Mouse (Mus musculus): ENCODE data around the gene Hist1h1d. TPM values are rescaled to one million over a fixed set of nuclear protein-coding genes. Genes with fewer than 3 reads are reported as not detected.

Hist1h1d gene
- polyA plus RNA-seq, 1 experiment = 1.9 TPM

DNA sequence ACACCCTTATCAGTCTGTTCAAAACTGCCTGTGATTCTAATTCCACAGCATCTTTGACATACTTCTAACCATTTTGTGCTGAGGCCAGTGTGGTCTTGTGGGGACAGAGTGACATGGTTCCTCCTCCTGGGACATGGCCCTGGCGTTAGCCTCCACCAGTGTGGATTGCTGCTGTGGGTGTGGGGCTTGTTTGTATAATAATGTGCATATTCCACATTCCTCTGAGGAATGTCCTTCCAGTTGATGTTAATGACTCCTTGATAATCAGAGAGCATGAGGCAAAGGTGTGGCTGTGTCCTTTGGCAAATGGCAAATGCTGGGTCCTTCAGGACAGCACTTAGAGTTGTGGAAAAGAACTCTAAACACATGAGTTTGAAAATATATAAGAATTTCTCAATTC, 39.5 kb upstream of the Hist1h1d start:
- TF ChIP-seq CTCF (IDR thresholded peaks at IDR 0.05; ENCODE audit: borderline replicate concordance, control insufficient read depth, extremely low read depth, insufficient read depth, low read length, poor library complexity) (no peak), POLR2A (IDR thresholded peaks at IDR 0.05; ENCODE audit: control insufficient read depth, extremely low read depth, insufficient read depth, low read length, poor library complexity) (no peak)
- peaks cover 2% of the 10 kb centered on the region for H3K4me1 ChIP-seq (replicated peaks; ENCODE audit: control insufficient read depth, insufficient read depth, low read length)
- WGBS = 95% methylated on average over 1 of the region's 1 CpGs
- no peak overlapping the region for H3K4me3 ChIP-seq (ENCODE audit: control insufficient read depth, insufficient read depth, low read length)
- H3K27ac ChIP-seq (ENCODE audit: control insufficient read depth, insufficient read depth, low read length) = no peak overlapping the region
- H3K27me3 ChIP-seq (ENCODE audit: control insufficient read depth, insufficient read depth, low read length) = no peaks in the 10 kb centered on the region
- no peaks in the 10 kb centered on the region for H3K36me3 ChIP-seq (ENCODE audit: control insufficient read depth, insufficient read depth, low read length)
- DNase-seq = no peak

DNA sequence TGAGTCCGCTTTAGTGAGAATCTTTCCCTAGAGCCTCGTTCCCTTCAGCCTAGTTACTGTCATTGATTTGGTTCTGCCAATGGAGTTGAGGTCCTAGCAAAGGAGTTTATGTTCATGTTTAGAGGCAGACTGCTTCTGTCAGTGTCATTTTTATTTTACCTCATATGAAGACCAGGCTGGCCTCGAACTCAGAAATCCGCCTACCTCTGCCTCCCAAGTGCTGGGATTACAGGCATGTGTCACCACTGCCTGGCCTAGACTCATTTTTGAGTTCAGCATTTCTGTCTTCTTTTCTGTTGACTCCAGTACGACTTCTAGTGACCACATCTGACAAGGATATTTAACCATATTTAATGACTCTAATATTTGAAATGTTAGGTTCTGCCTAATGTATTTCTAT, 37.8 kb upstream of the Hist1h1d start:
- no peak for TF ChIP-seq POLR2A (IDR thresholded peaks at IDR 0.05; ENCODE audit: control insufficient read depth, extremely low read depth, insufficient read depth, low read length, poor library complexity)
- no peak for TF ChIP-seq CTCF (IDR thresholded peaks at IDR 0.05; ENCODE audit: borderline replicate concordance, control insufficient read depth, extremely low read depth, insufficient read depth, low read length, poor library complexity)
- 88% methylated on average over 5 of the region's 5 CpGs for WGBS

DNA sequence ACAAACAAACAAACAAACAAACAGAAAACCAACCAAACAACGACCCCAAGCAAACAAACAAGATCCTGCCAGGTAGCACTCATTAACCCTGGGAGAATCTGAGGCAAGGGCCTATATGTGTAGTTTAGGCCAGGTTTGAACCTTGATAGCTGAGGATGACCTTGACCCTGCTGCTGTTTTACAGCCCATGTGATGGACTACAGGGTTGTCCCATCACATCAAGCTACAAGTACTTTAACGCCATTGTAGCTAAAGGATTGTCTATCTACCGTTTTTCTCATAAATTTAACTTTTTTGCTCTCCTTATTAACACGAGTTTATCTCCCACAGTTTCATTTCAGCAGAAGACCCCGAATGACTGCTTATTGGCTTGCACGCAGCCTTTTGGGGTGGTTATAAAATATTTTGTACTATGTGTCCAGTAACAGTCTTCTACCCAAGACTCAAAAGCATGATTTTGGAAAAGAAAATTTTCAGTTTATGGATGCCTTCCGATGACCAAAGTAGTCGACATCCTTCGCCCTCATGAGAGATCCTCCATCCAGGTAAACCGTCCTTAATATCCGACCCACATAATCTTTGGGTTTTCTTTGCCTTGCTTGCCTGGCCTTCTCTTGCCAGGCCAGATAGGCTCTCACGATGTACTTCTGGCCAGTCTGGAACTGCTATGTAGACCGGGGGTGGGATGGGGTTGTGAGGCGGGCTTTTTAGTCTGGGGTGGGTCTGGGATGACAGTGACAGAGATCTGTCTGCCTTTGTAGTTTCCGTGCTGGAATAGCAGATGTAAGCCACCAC, 37.0 kb upstream of the Hist1h1d start:
- no peak overlapping the region for H3K27ac ChIP-seq (ENCODE audit: control insufficient read depth, insufficient read depth, low read length)
- WGBS = 75% methylated on average over 15 of the region's 15 CpGs
- no peaks in the 10 kb centered on the region for H3K36me3 ChIP-seq (ENCODE audit: control insufficient read depth, insufficient read depth, low read length)
- H3K4me3 ChIP-seq (ENCODE audit: control insufficient read depth, insufficient read depth, low read length) = no peak overlapping the region
- no peak for DNase-seq
- no peak for TF ChIP-seq CTCF (IDR thresholded peaks at IDR 0.05; ENCODE audit: borderline replicate concordance, control insufficient read depth, extremely low read depth, insufficient read depth, low read length, poor library complexity)
- no peak for TF ChIP-seq POLR2A (IDR thresholded peaks at IDR 0.05; ENCODE audit: control insufficient read depth, extremely low read depth, insufficient read depth, low read length, poor library complexity)
- peaks cover 2% of the 10 kb centered on the region for H3K4me1 ChIP-seq (replicated peaks; ENCODE audit: control insufficient read depth, insufficient read depth, low read length)
- no peaks in the 10 kb centered on the region for H3K27me3 ChIP-seq (ENCODE audit: control insufficient read depth, insufficient read depth, low read length)

More for the DNA sequence above, 37.8 kb upstream of the Hist1h1d start:
- Histone ChIP-seq H3K27me3 (ENCODE audit: control insufficient read depth, insufficient read depth, low read length) (no peaks in the 10 kb centered on the region), H3K36me3 (ENCODE audit: control insufficient read depth, insufficient read depth, low read length) (no peaks in the 10 kb centered on the region), H3K27ac (ENCODE audit: control insufficient read depth, insufficient read depth, low read length) (no peak overlapping the region), H3K4me3 (ENCODE audit: control insufficient read depth, insufficient read depth, low read length) (no peak overlapping the region), H3K4me1 (replicated peaks; ENCODE audit: control insufficient read depth, insufficient read depth, low read length) (peaks cover 2% of the 10 kb centered on the region)
- no peak for DNase-seq

- under 1% methylated on average over 19 of the region's 19 CpGs for WGBS
- no peak overlapping the region; the same call in 1 of the 2 replicates for H3K27ac ChIP-seq (ENCODE audit: control insufficient read depth, insufficient read depth, low read length)
- TF ChIP-seq POLR2A (IDR thresholded peaks at IDR 0.05; ENCODE audit: control insufficient read depth, extremely low read depth, insufficient read depth, low read length, poor library complexity) (no peak), CTCF (IDR thresholded peaks at IDR 0.05; ENCODE audit: borderline replicate concordance, control insufficient read depth, extremely low read depth, insufficient read depth, low read length, poor library complexity) (no peak)
- H3K27me3 ChIP-seq (ENCODE audit: control insufficient read depth, insufficient read depth, low read length) = no peaks in the 10 kb centered on the region
- peaks cover 2% of the 10 kb centered on the region for H3K4me1 ChIP-seq (replicated peaks; ENCODE audit: control insufficient read depth, insufficient read depth, low read length)
- peak; percentile 78 for DNase-seq
- no peaks in the 10 kb centered on the region for H3K36me3 ChIP-seq (ENCODE audit: control insufficient read depth, insufficient read depth, low read length)
- H3K4me3 ChIP-seq (ENCODE audit: control insufficient read depth, insufficient read depth, low read length) = peak overlapping the region; percentile 60
Observed at GRCm38 (mm10) chr13:23516822-23517602, 36.0 kb upstream of the Hist1h1d start.

DNA sequence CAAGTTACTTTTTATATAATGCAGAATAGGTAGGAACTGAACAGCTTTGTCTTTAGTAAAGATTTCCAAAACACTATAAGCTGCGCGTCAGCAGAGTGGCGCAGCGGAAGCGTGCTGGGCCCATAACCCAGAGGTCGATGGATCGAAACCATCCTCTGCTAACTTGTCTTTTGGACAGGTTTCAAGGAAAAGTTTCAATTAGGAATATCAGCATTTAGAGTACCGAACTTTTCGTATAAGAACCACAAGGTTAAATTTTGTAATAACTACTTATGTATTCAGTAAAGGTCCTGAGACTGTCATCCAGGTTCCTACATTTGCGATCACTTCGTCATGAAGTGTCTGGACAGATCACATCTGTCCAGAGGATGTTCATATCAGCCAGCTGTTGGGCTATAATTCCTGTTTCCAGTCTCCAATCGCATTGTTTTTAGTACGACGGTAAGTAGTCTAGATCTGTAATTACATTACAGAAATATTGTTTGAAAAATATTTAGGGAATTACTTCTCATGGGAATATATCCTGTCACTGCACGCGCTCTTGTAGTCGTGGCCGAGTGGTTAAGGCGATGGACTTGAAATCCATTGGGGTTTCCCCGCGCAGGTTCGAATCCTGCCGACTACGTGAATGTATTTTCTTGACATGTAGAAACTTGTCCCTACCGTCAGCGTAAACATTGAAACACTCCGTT, 35.3 kb upstream of the Hist1h1d start:
- H3K27me3 ChIP-seq (ENCODE audit: control insufficient read depth, insufficient read depth, low read length) = no peaks in the 10 kb centered on the region
- no peaks in the 10 kb centered on the region for H3K36me3 ChIP-seq (ENCODE audit: control insufficient read depth, insufficient read depth, low read length)
- WGBS = under 1% methylated on average over 27 of the region's 27 CpGs
- TF ChIP-seq CTCF (IDR thresholded peaks at IDR 0.05; ENCODE audit: borderline replicate concordance, control insufficient read depth, extremely low read depth, insufficient read depth, low read length, poor library complexity) (no peak), POLR2A (IDR thresholded peaks at IDR 0.05; ENCODE audit: control insufficient read depth, extremely low read depth, insufficient read depth, low read length, poor library complexity) (no peak)
- H3K27ac ChIP-seq (ENCODE audit: control insufficient read depth, insufficient read depth, low read length) = no peak overlapping the region; the same call in 1 of the 2 replicates
- peak overlapping the region; percentile 60 for H3K4me3 ChIP-seq (ENCODE audit: control insufficient read depth, insufficient read depth, low read length)
- peaks cover 2% of the 10 kb centered on the region for H3K4me1 ChIP-seq (replicated peaks; ENCODE audit: control insufficient read depth, insufficient read depth, low read length)
- DNase-seq = peak; percentile 90

GRCm38 (mm10) chr13:23518295-23518603, 34.8 kb upstream of the Hist1h1d start:
- no peak overlapping the region for H3K4me3 ChIP-seq (ENCODE audit: control insufficient read depth, insufficient read depth, low read length)
- WGBS = under 1% methylated on average over 6 of the region's 6 CpGs
- H3K27me3 ChIP-seq (ENCODE audit: control insufficient read depth, insufficient read depth, low read length) = no peaks in the 10 kb centered on the region
- DNase-seq = no peak
- H3K27ac ChIP-seq (ENCODE audit: control insufficient read depth, insufficient read depth, low read length) = no peak overlapping the region
- TF ChIP-seq CTCF (IDR thresholded peaks at IDR 0.05; ENCODE audit: borderline replicate concordance, control insufficient read depth, extremely low read depth, insufficient read depth, low read length, poor library complexity) = no peak
- no peak for TF ChIP-seq POLR2A (IDR thresholded peaks at IDR 0.05; ENCODE audit: control insufficient read depth, extremely low read depth, insufficient read depth, low read length, poor library complexity)
- no peaks in the 10 kb centered on the region for H3K36me3 ChIP-seq (ENCODE audit: control insufficient read depth, insufficient read depth, low read length)
- peaks cover 2% of the 10 kb centered on the region for H3K4me1 ChIP-seq (replicated peaks; ENCODE audit: control insufficient read depth, insufficient read depth, low read length)

Data from thymus, adult 2 months (tissue).